Mouse (Mus musculus) liver, adult 2 months (tissue): ENCODE data around the gene Syt6.

ENCODE experiments used
- CTCF ChIP-seq: fragments of 200-500 bp; IDR thresholded peaks from 2 replicates; pipeline ENCODE4 v1.5.1; 2011; ENCODE audit warnings: low read depth, low read length, control low read depth
- POLR2A ChIP-seq: fragments of 200-500 bp; IDR thresholded peaks from 2 replicates; pipeline ENCODE4 v1.6.1; 2011; ENCODE audit warnings: low read length, control low read depth; ENCODE audit not compliant: insufficient read depth; ENCODE audit errors: extremely low read depth

DNA sequence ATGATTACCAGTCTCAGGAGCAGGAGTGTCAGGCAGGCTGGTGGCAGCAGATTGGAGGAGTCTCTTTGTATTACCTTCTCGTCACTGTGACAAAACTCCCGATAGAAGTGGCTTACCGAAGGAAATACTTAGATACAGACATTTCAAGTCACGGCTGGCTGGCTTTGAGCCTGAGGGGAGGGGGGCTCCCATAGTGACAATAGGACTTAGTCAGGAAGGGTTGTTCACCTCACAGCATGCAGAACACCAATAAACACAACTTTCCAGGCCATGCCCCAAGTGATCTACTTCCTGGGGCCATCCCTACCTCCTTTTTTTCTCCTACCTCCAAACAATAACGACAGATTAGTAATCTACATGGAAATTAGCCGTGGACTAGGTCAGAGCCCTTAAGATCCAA is 103.8 kb downstream of the Syt6 start:
- TF ChIP-seq CTCF (no peak), POLR2A (no peak)
